Mouse (Mus musculus): ENCODE data around the gene Ppp1r21. TPM values are rescaled to one million over a fixed set of nuclear protein-coding genes. Genes with fewer than 3 reads are reported as not detected.

Ppp1r21 gene
- polyA plus RNA-seq, 1 experiment from 2014 or later = 17.0 TPM

DNA sequence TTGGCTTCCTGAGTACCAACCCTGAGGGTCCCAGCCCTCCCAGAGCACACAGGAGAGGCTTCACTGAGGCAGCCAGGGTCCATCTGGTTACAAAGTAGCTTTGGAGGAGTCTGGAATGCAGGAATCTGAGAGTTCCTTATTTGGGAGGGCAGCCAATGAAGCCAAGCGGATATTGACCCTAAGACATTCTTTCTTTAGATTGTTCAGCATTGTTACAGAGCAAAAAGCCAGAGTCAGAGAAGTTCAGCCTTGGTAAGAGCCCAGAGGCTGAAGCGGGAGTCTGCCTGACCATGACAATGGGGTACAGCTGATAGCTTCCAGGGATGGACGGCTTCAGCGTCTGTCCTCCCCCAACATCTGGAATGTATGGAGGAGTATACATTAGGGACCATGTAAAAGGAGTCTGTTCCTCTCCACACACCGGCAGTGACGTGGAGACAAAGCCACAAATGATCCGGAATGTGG, 96.5 kb downstream of the Ppp1r21 start:
- H3K27me3 ChIP-seq (ENCODE audit: control insufficient read depth, insufficient read depth, low read length) = no peaks in the 10 kb centered on the region
- WGBS = 26% methylated on average over 7 of the region's 7 CpGs
- H3K36me3 ChIP-seq (ENCODE audit: control insufficient read depth, insufficient read depth, low read length) = 0 out of 2 replicates have a peak, but pooled peaks cover 7% of the 10 kb centered on the region
- peak overlapping the region; percentile 60 for H3K9ac ChIP-seq (ENCODE audit: low read length)
- no peak for ATAC-seq (ENCODE audit: insufficient number of reproducible peaks, insufficient read depth, low FRiP score, low read depth)
- peak overlapping the region; percentile 81 to 94 for H3K27ac ChIP-seq (replicated peaks in 1 of 2; ENCODE audit: control insufficient read depth in 1 of 2, insufficient read depth in 1 of 2, low read depth in 2 of 2, low read length in 2 of 2)
- H3K4me1 ChIP-seq (ENCODE audit: control insufficient read depth in 2 of 2, insufficient read depth in 2 of 2, low read length in 2 of 2) = peaks cover 39 to 57% of the 10 kb centered on the region in 2 experiments
- H3K4me2 ChIP-seq (ENCODE audit: low read length) = peak overlapping the region; percentile 54
- H3K4me3 ChIP-seq (ENCODE audit: control insufficient read depth in 1 of 2, insufficient read depth in 1 of 2, low read depth in 1 of 2, low read length in 2 of 2) = peak overlapping the region; percentile 27 to 32; a peak in 3 of 4 replicates
- H3K9me3 ChIP-seq (ENCODE audit: control insufficient read depth, low read length) = no peaks in the 10 kb centered on the region

- Histone ChIP-seq H3K4me2 (ENCODE audit: low read length) (peak overlapping the region; percentile 54), H3K36me3 (ENCODE audit: control insufficient read depth, insufficient read depth, low read length) (0 out of 2 replicates have a peak, but pooled peaks cover 4% of the 10 kb centered on the region), H3K27ac (replicated peaks in 1 of 2; ENCODE audit: control insufficient read depth in 1 of 2, insufficient read depth in 1 of 2, low read depth in 2 of 2, low read length in 2 of 2) (peak overlapping the region; percentile 81 to 94), H3K9me3 (ENCODE audit: control insufficient read depth, low read length) (no peaks in the 10 kb centered on the region), H3K4me1 (ENCODE audit: control insufficient read depth in 2 of 2, insufficient read depth in 2 of 2, low read length in 2 of 2) (peaks cover 39 to 64% of the 10 kb centered on the region in 2 experiments), H3K27me3 (ENCODE audit: control insufficient read depth, insufficient read depth, low read length) (no peaks in the 10 kb centered on the region), H3K4me3 (ENCODE audit: control insufficient read depth in 1 of 2, insufficient read depth in 1 of 2, low read depth in 1 of 2, low read length in 2 of 2) (peak overlapping the region; percentile 27 to 32), H3K9ac (ENCODE audit: low read length) (peak overlapping the region; percentile 60)
- no peak for ATAC-seq (ENCODE audit: insufficient number of reproducible peaks, insufficient read depth, low FRiP score, low read depth)
- 56% methylated on average over 7 of the region's 7 CpGs for WGBS
These were observed 97.2 kb downstream of the Ppp1r21 start for GRCm38 (mm10) chr17:88627150-88627549.

- Histone ChIP-seq H3K27me3 (ENCODE audit: control insufficient read depth, insufficient read depth, low read length) (no peaks in the 10 kb centered on the region), H3K4me2 (ENCODE audit: low read length) (peak overlapping the region; percentile 54), H3K9me3 (ENCODE audit: control insufficient read depth, low read length) (no peaks in the 10 kb centered on the region), H3K27ac (replicated peaks in 1 of 2; ENCODE audit: control insufficient read depth in 1 of 2, insufficient read depth in 1 of 2, low read depth in 2 of 2, low read length in 2 of 2) (peak overlapping the region; percentile 55 to 94; a peak in 3 of 4 replicates), H3K4me1 (ENCODE audit: control insufficient read depth in 2 of 2, insufficient read depth in 2 of 2, low read length in 2 of 2) (peaks cover 39 to 64% of the 10 kb centered on the region in 2 experiments), H3K9ac (ENCODE audit: low read length) (peak overlapping the region; percentile 6; the same call in 1 of the 2 replicates), H3K4me3 (ENCODE audit: control insufficient read depth in 1 of 2, insufficient read depth in 1 of 2, low read depth in 1 of 2, low read length in 2 of 2) (no peak overlapping the region), H3K36me3 (ENCODE audit: control insufficient read depth, insufficient read depth, low read length) (0 out of 2 replicates have a peak, but pooled peaks cover 7% of the 10 kb centered on the region)
- WGBS = 24% methylated on average over 10 of the region's 10 CpGs
- peak; percentile 80 for ATAC-seq (ENCODE audit: insufficient number of reproducible peaks, insufficient read depth, low FRiP score, low read depth)
These were observed 98.9 kb downstream of the Ppp1r21 start for GRCm38 (mm10) chr17:88628676-88629380.

DNA sequence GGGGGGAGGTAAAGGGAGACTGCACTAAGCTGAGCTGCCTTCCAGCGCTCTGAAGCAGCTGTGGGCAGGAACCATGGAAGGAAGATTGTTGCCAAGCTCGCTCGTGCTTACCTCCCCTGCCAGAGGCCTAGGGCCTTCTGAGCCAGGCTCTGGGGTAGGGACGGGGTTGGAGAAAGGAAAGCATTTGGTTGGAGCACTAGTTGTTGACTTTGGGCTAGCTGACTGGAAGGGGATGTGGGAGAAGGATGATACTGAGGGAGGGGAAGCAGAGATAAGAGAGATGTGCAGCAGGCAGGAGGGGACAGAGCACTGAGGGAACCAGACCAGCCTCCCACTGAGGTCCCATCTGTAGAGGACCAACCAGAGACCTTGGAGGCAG, 99.5 kb downstream of the Ppp1r21 start:
- ATAC-seq (ENCODE audit: insufficient number of reproducible peaks, insufficient read depth, low FRiP score, low read depth) = peak; percentile 71
- 10% methylated on average over 4 of the region's 4 CpGs for WGBS
- H3K4me1 ChIP-seq (ENCODE audit: control insufficient read depth in 2 of 2, insufficient read depth in 2 of 2, low read length in 2 of 2) = peaks cover 39 to 64% of the 10 kb centered on the region in 2 experiments

GRCm38 (mm10) chr17:88629931-88630553, 100.1 kb downstream of the Ppp1r21 start:
- Histone ChIP-seq H3K9me3 (ENCODE audit: control insufficient read depth, low read length) (no peaks in the 10 kb centered on the region), H3K9ac (ENCODE audit: low read length) (peak overlapping the region; percentile 64), H3K4me3 (ENCODE audit: control insufficient read depth in 1 of 2, insufficient read depth in 1 of 2, low read depth in 1 of 2, low read length in 2 of 2) (no peak overlapping the region), H3K4me2 (ENCODE audit: low read length) (peak overlapping the region; percentile 54), H3K36me3 (ENCODE audit: control insufficient read depth, insufficient read depth, low read length) (0 out of 2 replicates have a peak, but pooled peaks cover 4% of the 10 kb centered on the region), H3K27ac (replicated peaks in 1 of 2; ENCODE audit: control insufficient read depth in 1 of 2, insufficient read depth in 1 of 2, low read depth in 2 of 2, low read length in 2 of 2) (peak overlapping the region; percentile 90 to 94), H3K27me3 (ENCODE audit: control insufficient read depth, insufficient read depth, low read length) (no peaks in the 10 kb centered on the region), H3K4me1 (ENCODE audit: control insufficient read depth in 2 of 2, insufficient read depth in 2 of 2, low read length in 2 of 2) (peaks cover 39 to 64% of the 10 kb centered on the region in 2 experiments)
- ATAC-seq (ENCODE audit: insufficient number of reproducible peaks, insufficient read depth, low FRiP score, low read depth) = no peak
- WGBS = 27% methylated on average over 11 of the region's 11 CpGs

More for the DNA sequence above, 99.5 kb downstream of the Ppp1r21 start:
- Histone ChIP-seq H3K4me2 (ENCODE audit: low read length) (peak overlapping the region; percentile 54), H3K36me3 (ENCODE audit: control insufficient read depth, insufficient read depth, low read length) (0 out of 2 replicates have a peak, but pooled peaks cover 4% of the 10 kb centered on the region), H3K27me3 (ENCODE audit: control insufficient read depth, insufficient read depth, low read length) (no peaks in the 10 kb centered on the region), H3K4me3 (ENCODE audit: control insufficient read depth in 1 of 2, insufficient read depth in 1 of 2, low read depth in 1 of 2, low read length in 2 of 2) (peak overlapping the region in 1 of 2 experiments; percentile 3; a peak in 1 of 4 replicates), H3K27ac (replicated peaks in 1 of 2; ENCODE audit: control insufficient read depth in 1 of 2, insufficient read depth in 1 of 2, low read depth in 2 of 2, low read length in 2 of 2) (peak overlapping the region; percentile 90 to 94), H3K9ac (ENCODE audit: low read length) (peak overlapping the region; percentile 6; the same call in 1 of the 2 replicates), H3K9me3 (ENCODE audit: control insufficient read depth, low read length) (no peaks in the 10 kb centered on the region)

DNA sequence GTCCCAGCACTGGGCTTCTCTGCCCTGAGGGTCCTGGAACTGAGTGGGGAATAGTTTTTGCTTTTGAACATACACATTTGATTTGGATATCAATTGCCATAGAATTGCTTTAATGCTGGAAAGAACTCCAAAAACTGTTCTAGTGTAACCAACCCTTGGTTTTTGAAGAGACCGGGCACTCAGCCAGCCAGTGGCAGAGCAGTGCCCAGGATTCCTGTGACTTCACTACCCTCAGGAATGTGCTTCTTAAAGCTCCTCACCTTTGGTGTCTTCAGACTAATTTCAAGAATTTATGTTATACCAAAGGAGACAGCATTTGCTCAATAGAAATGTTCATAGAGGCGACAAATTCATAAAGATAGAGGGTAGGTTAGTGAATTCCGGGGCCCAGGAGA, 100.6 kb downstream of the Ppp1r21 start:
- Histone ChIP-seq H3K27me3 (ENCODE audit: control insufficient read depth, insufficient read depth, low read length) (no peaks in the 10 kb centered on the region), H3K4me3 (ENCODE audit: control insufficient read depth in 1 of 2, insufficient read depth in 1 of 2, low read depth in 1 of 2, low read length in 2 of 2) (no peak overlapping the region), H3K4me2 (ENCODE audit: low read length) (peak overlapping the region; percentile 54), H3K9ac (ENCODE audit: low read length) (no peak overlapping the region), H3K4me1 (ENCODE audit: control insufficient read depth in 2 of 2, insufficient read depth in 2 of 2, low read length in 2 of 2) (peaks cover 34 to 59% of the 10 kb centered on the region in 2 experiments), H3K27ac (replicated peaks in 1 of 2; ENCODE audit: control insufficient read depth in 1 of 2, insufficient read depth in 1 of 2, low read depth in 2 of 2, low read length in 2 of 2) (peak overlapping the region; percentile 90 to 94), H3K9me3 (ENCODE audit: control insufficient read depth, low read length) (no peaks in the 10 kb centered on the region), H3K36me3 (ENCODE audit: control insufficient read depth, insufficient read depth, low read length) (peaks cover 9% of the 10 kb centered on the region)
- WGBS = 58% methylated on average over 3 of the region's 3 CpGs
- no peak for ATAC-seq (ENCODE audit: insufficient number of reproducible peaks, insufficient read depth, low FRiP score, low read depth)

- no peak for ATAC-seq (ENCODE audit: insufficient number of reproducible peaks, insufficient read depth, low FRiP score, low read depth)
- H3K4me1 ChIP-seq (ENCODE audit: control insufficient read depth in 2 of 2, insufficient read depth in 2 of 2, low read length in 2 of 2) = peaks cover 18 to 42% of the 10 kb centered on the region in 2 experiments
- H3K9me3 ChIP-seq (ENCODE audit: control insufficient read depth, low read length) = no peaks in the 10 kb centered on the region
- WGBS = 81% methylated on average over 3 of the region's 3 CpGs
- H3K27me3 ChIP-seq (ENCODE audit: control insufficient read depth, insufficient read depth, low read length) = no peaks in the 10 kb centered on the region
- no peak overlapping the region for H3K4me2 ChIP-seq (ENCODE audit: low read length)
- no peak overlapping the region for H3K27ac ChIP-seq (replicated peaks in 1 of 2; ENCODE audit: control insufficient read depth in 1 of 2, insufficient read depth in 1 of 2, low read depth in 2 of 2, low read length in 2 of 2)
- peaks cover 24% of the 10 kb centered on the region for H3K36me3 ChIP-seq (ENCODE audit: control insufficient read depth, insufficient read depth, low read length)
- no peak overlapping the region for H3K9ac ChIP-seq (ENCODE audit: low read length)
- H3K4me3 ChIP-seq (ENCODE audit: control insufficient read depth in 1 of 2, insufficient read depth in 1 of 2, low read depth in 1 of 2, low read length in 2 of 2) = no peak overlapping the region
These were observed 102.7 kb downstream of the Ppp1r21 start for GRCm38 (mm10) chr17:88632631-88633030.

Measured in heart, embryonic 14.5 days (tissue).